Mouse (Mus musculus) left cerebral cortex, postnatal 10 days (tissue): ENCODE results near the gene L3mbtl2. TPM values are rescaled to one million over a fixed set of nuclear protein-coding genes. Genes with fewer than 3 reads are reported as not detected.
A peak's percentile ranks its signal among the peaks of the same experiment; 100 is the strongest.

ENCODE experiments used
- DNase-seq, 2 experiments: peaks; one replicate each; pipeline ENCODE4 v3.0.0; 2021 to 2022; ENCODE audit warnings: low spot score in 2 of 2, mixed read lengths in 1 of 2; ENCODE audit errors: extremely low spot score in 1 of 2
- intact Hi-C: fragments of 180-260 bp; cut with DNase I; formaldehyde crosslinking; loops from one replicate; pipeline ENCODE4 v1.15.1; 2025
- total RNA-seq, 2 experiments: library from RNA; stranded (reverse); gene quantifications; 2 replicates each; pipeline ENCODE4 v1.2.3; 2021

L3mbtl2 gene
- total RNA-seq, 2 experiments from 2014 or later, result 35.9 to 37.1 TPM

DNA sequence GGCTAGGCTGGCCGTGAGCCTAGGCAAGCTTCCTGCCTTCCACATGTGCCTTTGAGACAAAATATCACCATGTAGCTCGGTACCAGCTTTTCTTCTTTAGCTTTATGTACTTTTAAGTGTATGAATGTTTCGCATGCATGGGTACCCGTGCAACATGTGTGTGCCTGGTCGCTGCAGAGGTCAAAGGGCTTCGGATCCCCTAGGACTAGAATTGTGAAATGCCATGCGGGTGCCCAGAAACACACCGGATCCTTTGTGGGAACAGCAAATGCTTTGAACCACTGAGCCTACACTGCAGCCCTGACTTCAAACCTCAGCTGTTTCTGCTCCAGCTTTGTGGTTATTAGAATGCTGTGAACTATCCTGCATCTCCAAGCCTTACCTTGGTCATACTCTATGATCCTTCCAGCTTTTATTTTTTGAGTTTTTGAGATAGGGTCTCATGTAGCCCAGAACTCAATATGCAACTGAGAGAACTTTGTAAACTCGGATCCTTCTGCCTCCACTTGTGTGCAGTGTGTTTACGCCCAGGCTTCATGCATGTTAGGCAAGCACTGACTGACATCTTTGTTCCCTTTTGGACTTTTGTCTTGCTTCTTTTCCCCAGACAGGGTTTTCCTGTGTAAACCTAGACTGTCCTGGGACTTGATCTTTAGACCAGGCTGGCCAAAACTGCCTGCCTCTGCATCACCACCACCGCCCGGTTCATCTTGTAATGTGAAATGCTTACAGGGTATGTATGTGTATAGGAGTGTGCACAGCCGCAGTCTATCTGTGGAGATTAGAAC, 38.8 kb downstream of the L3mbtl2 start:
- intact Hi-C loops, result no loop called here
- DNase-seq, result no peak

DNA sequence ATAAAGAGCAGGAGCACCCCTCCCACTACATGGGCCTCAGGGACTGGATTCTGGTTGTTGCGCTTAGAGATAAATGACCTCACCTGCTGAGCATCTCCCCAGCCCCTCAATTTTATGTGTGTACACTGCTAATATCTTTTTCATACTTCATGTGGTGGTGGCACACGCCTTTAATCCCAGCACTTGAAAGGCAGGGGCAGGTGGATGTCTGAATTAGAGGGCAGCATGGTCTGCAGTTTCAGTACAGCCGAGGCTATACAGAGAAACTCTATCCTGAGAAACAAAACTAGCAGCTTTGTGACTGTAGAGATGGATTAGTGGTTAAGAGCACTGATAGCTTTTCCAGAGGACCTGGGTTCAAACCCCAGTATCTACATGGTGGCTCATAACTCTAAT, 39.4 kb downstream of the L3mbtl2 start:
- intact Hi-C loops, result no loop called here
- no peak for DNase-seq

DNA sequence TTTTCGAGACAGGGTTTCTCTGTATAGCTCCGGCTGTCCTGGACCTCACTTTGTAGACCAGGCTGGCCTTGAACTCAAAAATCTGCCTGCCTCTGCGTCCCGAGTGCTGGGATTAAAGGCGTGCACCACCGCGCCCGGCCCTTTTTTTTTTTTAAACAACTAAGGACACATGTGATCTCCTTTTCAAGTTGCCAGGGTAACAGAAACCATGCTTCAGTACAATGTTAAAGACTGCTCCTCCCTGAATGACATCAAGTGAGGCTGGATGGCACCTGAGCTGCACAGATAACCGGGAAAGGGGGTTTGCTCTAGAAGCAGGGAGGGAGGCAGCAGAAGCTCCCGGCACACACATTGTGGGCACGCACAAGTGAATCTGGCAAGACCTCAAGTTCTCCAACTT, 45.3 kb downstream of the L3mbtl2 start:
- no peak for DNase-seq
- intact Hi-C loops, result no loop called here

DNA sequence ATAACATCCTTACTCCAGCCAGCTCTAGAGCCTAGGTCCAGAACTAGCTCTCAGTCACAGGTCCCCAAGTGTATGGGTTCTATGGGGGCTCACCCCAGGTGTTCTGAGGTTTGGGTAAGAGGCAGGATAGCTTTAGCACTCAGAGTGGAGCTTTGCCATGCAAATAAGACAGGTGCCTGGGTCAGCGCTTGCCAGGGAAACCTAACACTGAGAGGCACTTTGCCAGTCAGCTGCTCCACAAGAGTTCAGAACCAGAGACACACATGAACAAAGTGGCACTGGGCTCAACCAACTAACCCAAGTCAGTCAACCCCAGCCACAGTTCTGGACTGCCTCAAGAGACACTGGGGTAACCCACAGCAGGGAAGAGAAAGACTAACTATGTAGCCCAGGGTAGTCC, 46.0 kb downstream of the L3mbtl2 start:
- intact Hi-C loops, result no loop called here

DNA sequence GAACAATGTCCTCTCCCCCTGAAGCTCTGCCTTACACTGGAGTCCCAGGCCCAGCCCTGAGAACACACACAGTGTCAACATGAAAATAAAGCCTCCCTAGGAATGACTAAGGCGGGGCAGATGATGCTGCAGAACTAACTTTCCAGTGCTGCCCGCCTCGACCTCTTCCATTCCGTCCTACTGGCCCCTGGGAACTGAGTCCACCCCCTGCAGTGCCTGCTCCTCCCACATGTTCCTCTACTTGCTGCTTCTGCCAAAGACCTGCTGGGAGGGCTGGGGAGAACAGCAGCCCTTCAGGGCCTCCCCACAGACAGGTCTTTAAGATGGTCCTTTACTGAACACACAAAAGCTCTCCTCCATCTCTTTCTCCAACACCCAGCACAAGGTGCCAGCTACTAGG, 47.1 kb downstream of the L3mbtl2 start:
- intact Hi-C loops, result no loop called here
- no peak for DNase-seq

More for the DNA sequence above, 46.0 kb downstream of the L3mbtl2 start:
- DNase-seq, result no peak

DNA sequence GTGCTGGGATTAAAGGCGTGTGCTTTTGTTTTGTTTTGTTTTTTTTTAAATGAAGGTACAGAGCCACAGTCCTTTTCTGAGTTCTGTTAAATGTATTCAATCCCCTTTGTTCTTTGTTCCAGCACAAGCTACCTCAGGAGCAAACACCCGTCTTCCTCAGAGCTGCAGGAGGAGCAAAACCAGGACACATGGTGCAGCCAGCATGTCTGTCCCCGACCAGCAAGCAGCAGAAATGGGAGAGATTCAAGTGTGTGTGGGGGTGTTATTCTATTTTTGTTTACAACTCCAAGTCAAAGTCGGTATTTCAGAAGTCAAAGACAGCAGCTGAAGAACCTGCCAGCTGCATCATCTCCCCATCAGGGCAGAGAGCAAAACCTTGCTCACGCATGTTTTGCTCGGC, 50.1 kb downstream of the L3mbtl2 start:
- intact Hi-C loops, result no loop called here
- no peak for DNase-seq

DNA sequence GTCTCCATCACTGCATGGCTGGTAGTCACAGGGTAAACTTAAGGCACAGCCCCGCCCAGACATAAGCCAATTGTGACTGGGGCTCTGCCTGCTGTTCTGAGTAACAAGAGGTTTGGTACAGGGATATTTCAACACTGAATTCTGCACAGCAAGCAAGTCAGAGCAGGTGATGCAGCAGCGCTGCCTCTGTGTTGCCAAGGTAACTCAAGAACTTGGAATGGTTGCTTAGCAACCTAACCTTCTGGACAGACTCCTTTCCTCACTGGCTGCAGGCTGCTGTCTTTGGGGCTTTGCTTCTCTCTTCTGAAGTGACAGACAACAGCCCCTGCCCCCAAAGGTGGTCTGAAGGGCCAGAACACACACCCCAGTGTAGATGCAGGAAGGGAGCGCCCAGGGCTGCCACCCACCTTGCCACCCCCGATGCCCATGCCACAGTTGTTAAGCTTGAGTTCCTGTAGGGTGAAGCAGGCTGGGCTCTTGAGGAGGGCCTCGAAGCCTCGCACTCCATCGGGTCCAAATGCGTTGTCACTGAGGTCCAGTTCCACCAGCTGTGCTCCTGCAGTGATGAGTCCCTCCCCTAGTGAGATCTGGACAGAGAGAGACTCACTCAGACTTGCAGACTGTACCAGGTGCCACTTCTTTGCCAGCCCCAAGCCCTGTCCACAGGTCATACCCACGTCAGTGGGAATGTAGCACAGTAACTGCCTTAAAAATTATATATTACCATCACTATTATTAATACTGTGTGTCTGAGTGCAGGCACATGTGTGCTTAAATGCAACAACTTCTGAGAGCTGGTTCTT, 54.8 kb downstream of the L3mbtl2 start:
- peak in 1 of 2 experiments; percentile 51 for DNase-seq
- intact Hi-C loops, result no loop called here

DNA sequence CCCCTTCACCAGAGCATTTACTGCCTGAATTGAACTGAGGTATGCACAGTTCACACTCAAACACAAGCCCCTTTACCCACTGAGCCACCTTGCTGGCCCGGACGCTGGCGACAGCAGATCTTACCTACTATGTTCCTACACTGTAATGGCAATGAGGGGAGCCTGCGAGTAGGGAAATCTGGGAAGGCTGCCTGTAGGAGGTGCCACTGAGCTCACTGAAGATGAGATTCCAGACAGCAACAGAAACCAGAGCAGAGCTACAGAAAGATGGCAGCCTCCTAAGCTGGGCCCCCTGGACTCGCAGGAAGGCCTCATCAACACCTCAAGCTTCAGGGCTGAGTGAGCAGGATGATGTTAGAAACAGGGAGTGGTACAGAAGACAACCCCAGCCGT, 55.4 kb downstream of the L3mbtl2 start:
- no peak for DNase-seq
- intact Hi-C loops, result no loop called here

DNA sequence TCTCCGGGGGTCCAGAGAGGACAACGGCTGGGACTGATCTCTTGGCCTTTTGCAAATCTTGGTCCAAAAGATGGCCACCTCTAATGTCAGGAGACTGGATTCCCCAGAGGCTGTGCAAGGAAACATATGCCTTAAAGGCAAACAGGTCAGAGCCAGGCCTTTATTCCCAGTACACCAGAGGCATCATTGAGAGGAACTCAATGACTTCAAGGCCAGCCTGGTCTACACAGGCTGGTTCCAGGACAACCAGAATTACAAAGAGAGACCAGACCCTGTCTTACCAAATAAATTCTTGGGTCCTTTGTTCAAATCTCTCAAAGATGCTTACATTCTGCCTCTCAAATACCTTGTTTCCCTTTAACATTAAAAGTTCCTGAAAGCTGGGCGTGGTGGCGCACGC, 58.7 kb downstream of the L3mbtl2 start:
- DNase-seq, result no peak
- intact Hi-C loops, result no loop called here

DNA sequence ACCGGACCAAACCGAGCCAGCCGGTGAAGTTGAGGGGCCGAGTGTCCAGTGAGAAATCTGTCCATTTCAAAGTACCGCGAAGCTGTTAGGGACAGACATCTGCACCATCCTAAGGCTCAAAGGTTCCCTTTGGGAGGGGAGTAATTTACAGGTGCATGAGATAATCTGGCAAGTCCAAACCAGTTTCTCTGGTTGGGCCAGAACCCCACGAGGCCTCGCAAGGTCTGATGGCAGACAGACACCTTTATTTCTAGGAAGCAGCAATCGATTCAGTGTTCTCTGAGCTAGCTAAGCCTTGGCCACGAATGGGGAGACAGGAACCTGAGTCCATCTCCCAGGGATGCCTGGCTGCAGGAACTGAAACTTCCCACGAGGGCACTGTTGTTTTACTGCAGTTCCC, 60.0 kb downstream of the L3mbtl2 start:
- no peak for DNase-seq
- intact Hi-C loops, result no loop called here

DNA sequence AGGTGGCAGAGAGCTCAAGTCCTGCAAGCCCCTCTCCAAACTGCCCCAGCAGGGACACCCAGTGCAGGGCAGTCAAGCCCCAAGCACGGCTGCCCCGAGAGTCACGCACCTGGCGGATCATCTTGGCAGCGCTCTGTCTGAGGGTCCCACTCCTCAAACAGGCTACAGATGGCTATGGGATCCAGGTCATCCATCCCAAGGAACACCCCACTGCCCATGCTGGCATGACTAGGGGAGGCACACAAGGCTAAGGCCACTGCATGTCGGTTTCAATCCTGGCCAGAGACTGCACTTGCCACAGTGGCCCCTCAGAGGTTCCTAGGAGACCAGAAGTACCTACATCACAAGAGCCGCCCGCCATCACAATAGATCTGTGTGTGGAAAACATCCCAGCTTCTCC, 62.3 kb downstream of the L3mbtl2 start:
- intact Hi-C loops, result no loop called here
- DNase-seq, result no peak

DNA sequence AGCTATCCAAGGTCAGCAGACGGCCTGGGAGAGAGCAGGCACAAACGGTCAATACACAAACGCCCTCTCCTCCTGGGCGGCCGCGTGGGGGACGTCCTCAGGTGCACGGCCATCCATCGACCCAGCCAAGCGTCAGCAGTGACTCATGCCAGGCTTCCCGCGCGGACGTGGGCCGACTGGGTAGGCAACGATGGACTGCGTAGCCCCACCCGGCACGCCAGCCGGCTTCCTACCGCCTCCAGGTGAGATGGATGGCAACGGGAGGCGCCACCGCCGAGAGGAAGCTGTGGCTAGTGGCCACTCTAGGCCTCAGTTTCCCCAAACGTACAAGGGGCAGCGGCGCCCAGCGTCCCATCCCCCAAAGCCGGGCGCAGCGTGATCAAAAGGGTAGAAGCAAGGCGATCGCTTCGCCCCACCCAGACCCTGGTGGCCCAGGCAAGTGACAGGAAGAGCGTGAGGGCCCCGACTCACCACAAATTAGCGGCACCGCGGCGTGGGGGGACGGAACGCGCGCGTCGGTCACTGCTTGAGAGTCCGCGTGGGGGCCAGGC, 65.6 kb downstream of the L3mbtl2 start:
- peak in 1 of 2 experiments; percentile 70 for DNase-seq
- intact Hi-C loops, result no loop called here

DNA sequence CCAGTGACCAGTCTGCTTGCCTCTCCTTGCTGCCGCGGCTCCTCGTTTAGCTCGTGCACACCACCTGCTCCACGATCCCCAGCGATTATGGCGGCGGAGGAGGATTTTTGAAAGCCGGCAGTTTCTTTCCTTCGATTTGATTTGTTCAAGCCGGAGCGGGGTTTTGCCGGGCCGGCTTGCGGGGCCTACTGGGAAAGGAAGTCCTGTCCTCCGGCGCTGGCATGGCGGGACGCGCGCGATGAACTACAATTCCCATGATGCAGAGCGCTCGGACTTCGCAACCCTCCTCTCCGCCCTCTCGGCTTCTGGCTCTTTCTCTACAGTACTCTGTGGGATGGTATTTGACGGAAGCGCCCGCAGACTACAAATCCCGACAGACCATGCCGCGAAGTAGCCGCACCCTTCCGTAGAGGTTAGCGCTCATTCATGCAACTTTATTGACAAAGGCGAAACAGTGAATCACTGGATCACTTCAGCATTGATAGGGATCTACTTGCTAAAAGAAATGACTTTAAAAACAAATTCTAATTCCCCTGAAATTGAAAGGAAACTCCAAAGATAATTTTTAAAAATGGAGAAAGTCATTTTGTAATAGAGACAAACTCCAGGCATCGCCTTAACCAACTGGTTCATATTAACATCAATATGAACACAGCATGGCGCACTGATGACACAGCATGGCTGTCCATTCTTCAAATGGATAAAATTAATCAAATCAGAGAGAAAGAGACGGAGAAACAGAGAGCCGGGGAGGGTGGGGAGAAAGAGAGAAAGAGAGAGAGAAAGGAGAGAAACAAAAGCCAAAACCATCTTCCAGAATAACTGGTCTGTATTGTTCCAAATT, 66.3 kb downstream of the L3mbtl2 start:
- peak; percentile 98 to 99 for DNase-seq
- intact Hi-C loops, result no loop called here

DNA sequence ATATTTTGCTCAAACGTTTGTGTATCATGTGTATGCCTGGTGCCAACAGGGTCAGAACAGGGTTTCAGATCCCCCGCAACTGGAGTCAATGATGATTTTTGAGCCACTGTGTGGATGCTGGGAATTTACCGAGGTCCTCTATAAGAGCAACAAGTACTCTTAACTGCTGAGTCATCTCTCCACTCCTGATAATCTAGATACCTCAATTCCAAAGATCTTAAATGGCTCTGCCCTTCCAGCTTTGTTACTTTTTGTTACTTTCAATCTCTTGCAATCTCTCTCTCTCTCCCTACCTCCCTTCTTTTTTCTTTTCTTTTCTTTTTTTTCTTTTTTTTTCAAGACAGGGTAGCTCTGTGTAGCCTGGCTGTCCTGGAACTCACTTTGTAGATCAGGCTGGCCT, 71.4 kb downstream of the L3mbtl2 start:
- no peak for DNase-seq
- intact Hi-C loops, result no loop called here

Other genes starting within 250 kb of the L3mbtl2 start
- 100 to 1,000 TPM; 140 TPM for gene Rbx1, start 197.6 kb upstream of the L3mbtl2 start, total RNA-seq
- gene Ep300, start 78.5 kb upstream of the L3mbtl2 start, total RNA-seq, result 10 to 100 TPM; 58.3 to 60.3 TPM
- gene Chadl, start 33.4 kb downstream of the L3mbtl2 start, total RNA-seq, result 10 to 100 TPM; 20.6 to 25.4 TPM
- gene Zc3h7b, start 81.2 kb downstream of the L3mbtl2 start, total RNA-seq, result 100 to 1,000 TPM; 192 to 212 TPM
- gene Rangap1, start 81.6 kb downstream of the L3mbtl2 start, total RNA-seq, result 100 to 1,000 TPM; 200 to 211 TPM
- 100 to 1,000 TPM; 121 to 143 TPM for gene Tef, start 138.5 kb downstream of the L3mbtl2 start, total RNA-seq
- gene Tob2, start 194.9 kb downstream of the L3mbtl2 start, total RNA-seq, result 10 to 100 TPM; 25.5 to 29.9 TPM
- 10 to 100 TPM; 42.6 to 44.5 TPM for gene Phf5a, start 208.0 kb downstream of the L3mbtl2 start, total RNA-seq
- 100 to 1,000 TPM; 392 to 412 TPM for gene Aco2, start 208.4 kb downstream of the L3mbtl2 start, total RNA-seq